Mouse (Mus musculus) neural tube, embryonic 15.5 days (tissue): ENCODE measurements at regions not wholly inside any gene's neighbourhood (a gene's known extent, or its start where the extent isn't known, plus 50 kb on each side); places are given as distances from the start of the nearest gene placed in this dataset.

Source experiments
- ATAC-seq: fragments of 200-750 bp; cut with Nextera tagmentation; 2 replicates; pipeline ENCODE4 v1.8.0; 2017; ENCODE audit warnings: mild to moderate bottlenecking, moderate TSS enrichment, moderate library complexity; ENCODE audit not compliant: low FRiP score
- H3K27ac ChIP-seq: fragments of 300-500 bp; sonication (generic); replicated peaks from 2 replicates; pipeline ENCODE4 v1.5.1; 2015; ENCODE audit warnings: mild to moderate bottlenecking, inconsistent platforms
- H3K27me3 ChIP-seq: fragments of 300-500 bp; sonication (generic); replicated peaks from 2 replicates; pipeline ENCODE4 v1.6.1; 2015; ENCODE audit warnings: inconsistent platforms
- H3K36me3 ChIP-seq: fragments of 300-500 bp; sonication (generic); 2 replicates; pipeline ENCODE4 v1.6.1; 2015; ENCODE audit warnings: inconsistent platforms
- H3K4me1 ChIP-seq: fragments of 300-500 bp; sonication (generic); 2 replicates; pipeline ENCODE4 v1.6.1; 2015; ENCODE audit warnings: inconsistent platforms
- H3K4me2 ChIP-seq: fragments of 300-500 bp; sonication (generic); 2 replicates; pipeline ENCODE4 v1.6.1; 2015; ENCODE audit warnings: inconsistent platforms, mild to moderate bottlenecking, moderate library complexity
- H3K4me3 ChIP-seq: fragments of 300-500 bp; sonication (generic); replicated peaks from 2 replicates; pipeline ENCODE4 v1.5.1; 2015; ENCODE audit warnings: mild to moderate bottlenecking, inconsistent platforms
- H3K9ac ChIP-seq: fragments of 300-500 bp; sonication (generic); replicated peaks from 2 replicates; pipeline ENCODE4 v1.6.1; 2015; ENCODE audit warnings: mild to moderate bottlenecking, inconsistent platforms
- H3K9me3 ChIP-seq: fragments of 300-500 bp; sonication (generic); replicated peaks from 2 replicates; pipeline ENCODE4 v1.6.1; 2016; ENCODE audit warnings: inconsistent platforms
- WGBS: fragments of 180-500 bp; shearing (Covaris S2); methylation state at CpG from one replicate; pipeline ENCODE4 v1.1.7; 2015; ENCODE audit warnings: mixed read lengths; 5-methylcytosine and 5-hydroxymethylcytosine counted together

GRCm38 (mm10) chr19:18334639-18335038 is 297.0 kb downstream of the Ostf1 start:
- no peak overlapping the region for H3K4me3 ChIP-seq
- no peaks in the 10 kb centered on the region for H3K27me3 ChIP-seq
- H3K36me3 ChIP-seq, result no peaks in the 10 kb centered on the region
- no peaks in the 10 kb centered on the region for H3K9me3 ChIP-seq
- no peaks in the 10 kb centered on the region for H3K4me1 ChIP-seq
- 54% methylated on average over 7 of the region's 7 CpGs for WGBS
- no peak overlapping the region for H3K4me2 ChIP-seq
- H3K27ac ChIP-seq, result no peak overlapping the region
- H3K9ac ChIP-seq, result no peak overlapping the region
- no peak for ATAC-seq

GRCm38 (mm10) chr19:18331811-18332210 is 299.8 kb downstream of the Ostf1 start:
- no peak overlapping the region for H3K4me3 ChIP-seq
- H3K36me3 ChIP-seq, result no peaks in the 10 kb centered on the region
- H3K27me3 ChIP-seq, result no peaks in the 10 kb centered on the region
- WGBS, result 47% methylated on average over 7 of the region's 7 CpGs
- no peaks in the 10 kb centered on the region for H3K9me3 ChIP-seq
- no peaks in the 10 kb centered on the region for H3K4me1 ChIP-seq
- no peak overlapping the region for H3K9ac ChIP-seq
- ATAC-seq, result no peak
- H3K4me2 ChIP-seq, result no peak overlapping the region
- H3K27ac ChIP-seq, result no peak overlapping the region

GRCm38 (mm10) chr19:18329421-18329820 is 302.2 kb downstream of the Ostf1 start:
- no peaks in the 10 kb centered on the region for H3K27me3 ChIP-seq
- H3K4me2 ChIP-seq, result no peak overlapping the region
- 85% methylated on average over 2 of the region's 2 CpGs for WGBS
- no peaks in the 10 kb centered on the region for H3K4me1 ChIP-seq
- H3K36me3 ChIP-seq, result no peaks in the 10 kb centered on the region
- no peak overlapping the region for H3K4me3 ChIP-seq
- H3K9me3 ChIP-seq, result no peaks in the 10 kb centered on the region
- no peak overlapping the region for H3K9ac ChIP-seq
- no peak overlapping the region for H3K27ac ChIP-seq
- no peak for ATAC-seq

GRCm38 (mm10) chr19:18318391-18318944 is 313.2 kb downstream of the Ostf1 start:
- Histone ChIP-seq H3K27me3 (no peaks in the 10 kb centered on the region), H3K4me3 (no peak overlapping the region), H3K9me3 (no peaks in the 10 kb centered on the region), H3K9ac (no peak overlapping the region), H3K4me2 (no peak overlapping the region), H3K27ac (no peak overlapping the region), H3K36me3 (no peaks in the 10 kb centered on the region), H3K4me1 (no peaks in the 10 kb centered on the region)
- ATAC-seq, result no peak
- 85% methylated on average over 1 of the region's 1 CpGs for WGBS

- H3K4me3 ChIP-seq, result no peak overlapping the region
- no peak overlapping the region for H3K9ac ChIP-seq
- WGBS, result 82% methylated on average over 1 of the region's 1 CpGs
- no peak overlapping the region for H3K4me2 ChIP-seq
- no peaks in the 10 kb centered on the region for H3K36me3 ChIP-seq
- no peaks in the 10 kb centered on the region for H3K27me3 ChIP-seq
- no peak overlapping the region for H3K27ac ChIP-seq
- no peaks in the 10 kb centered on the region for H3K4me1 ChIP-seq
- no peaks in the 10 kb centered on the region for H3K9me3 ChIP-seq
- no peak for ATAC-seq
These were observed 358.2 kb downstream of the Ostf1 start for GRCm38 (mm10) chr19:18273415-18273814.

GRCm38 (mm10) chr19:18255074-18255684 is 376.4 kb downstream of the Ostf1 start:
- 63% methylated on average over 14 of the region's 14 CpGs for WGBS
- H3K9me3 ChIP-seq, result no peaks in the 10 kb centered on the region
- H3K27me3 ChIP-seq, result no peaks in the 10 kb centered on the region
- H3K4me1 ChIP-seq, result 0 out of 2 replicates have a peak, but pooled peaks cover 3% of the 10 kb centered on the region
- no peak overlapping the region for H3K9ac ChIP-seq
- ATAC-seq, result no peak
- no peak overlapping the region for H3K27ac ChIP-seq
- H3K36me3 ChIP-seq, result no peaks in the 10 kb centered on the region
- H3K4me2 ChIP-seq, result peak overlapping the region; percentile 8
- H3K4me3 ChIP-seq, result no peak overlapping the region

- Histone ChIP-seq H3K4me1 (0 out of 2 replicates have a peak, but pooled peaks cover 3% of the 10 kb centered on the region), H3K36me3 (no peaks in the 10 kb centered on the region), H3K9me3 (no peaks in the 10 kb centered on the region), H3K27ac (no peak overlapping the region), H3K4me3 (no peak overlapping the region), H3K4me2 (no peak overlapping the region), H3K27me3 (no peaks in the 10 kb centered on the region), H3K9ac (no peak overlapping the region)
- no peak for ATAC-seq
- 77% methylated on average over 4 of the region's 4 CpGs for WGBS
These were observed 378.3 kb downstream of the Ostf1 start for GRCm38 (mm10) chr19:18253333-18253732.
